Mouse (Mus musculus): Measurements from ENCODE around the gene Mas1.

DNA sequence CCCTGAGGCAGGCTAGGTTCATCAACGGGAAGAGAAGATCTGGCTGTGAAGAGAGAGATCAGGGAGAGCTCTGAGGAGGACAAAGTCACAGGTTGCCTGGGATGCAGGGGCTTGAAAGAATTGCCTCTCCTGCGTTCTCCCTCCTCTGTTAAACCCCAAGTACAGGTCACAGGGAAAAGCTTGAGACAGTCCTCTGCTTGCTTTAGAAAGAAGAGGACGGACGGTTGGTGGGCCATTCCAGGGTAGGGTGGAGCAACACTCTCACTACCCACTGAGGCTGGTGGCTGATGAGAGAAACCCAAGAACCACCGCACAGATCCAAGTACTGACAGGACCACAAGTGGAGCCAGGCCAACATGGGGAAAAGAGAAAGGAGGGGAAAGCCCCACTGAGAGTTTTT lies 7.8 kb upstream of the Mas1 start, which contains the start of gene Mrgprh:
- no peak for TF ChIP-seq CTCF (IDR thresholded peaks at IDR 0.05; ENCODE audit: low read depth)
- TF ChIP-seq EP300 (IDR thresholded peaks at IDR 0.05; ENCODE audit: low read depth) = no peak

Measured in liver, postnatal 0 days (tissue).